Mouse (Mus musculus) urinary bladder, postnatal 36 days (tissue): ENCODE measurements at regions not wholly inside any gene's neighbourhood (a gene's known extent, or its start where the extent isn't known, plus 50 kb on each side); places are given as distances from the start of the nearest gene placed in this dataset.
A peak's percentile ranks its signal among the peaks of the same experiment; 100 is the strongest.
"Not testable (repeated sequence)": the region's sequence is repeated elsewhere in the genome, so short reads cannot be mapped to it uniquely, and the experiment has no call there.

Experiments used
- DNase-seq, 2 experiments: peaks; one replicate each; pipeline ENCODE4 v3.0.0; 2022; ENCODE audit warnings: low spot score in 2 of 2, mixed read lengths in 1 of 2

GRCm38 (mm10) chr14:53134783-53135182, 639.2 kb upstream of the Olfr1507 start:
- DNase-seq = not testable (repeated sequence)

GRCm38 (mm10) chr14:53132390-53132789, 636.8 kb upstream of the Olfr1507 start:
- not testable (repeated sequence) for DNase-seq

DNA sequence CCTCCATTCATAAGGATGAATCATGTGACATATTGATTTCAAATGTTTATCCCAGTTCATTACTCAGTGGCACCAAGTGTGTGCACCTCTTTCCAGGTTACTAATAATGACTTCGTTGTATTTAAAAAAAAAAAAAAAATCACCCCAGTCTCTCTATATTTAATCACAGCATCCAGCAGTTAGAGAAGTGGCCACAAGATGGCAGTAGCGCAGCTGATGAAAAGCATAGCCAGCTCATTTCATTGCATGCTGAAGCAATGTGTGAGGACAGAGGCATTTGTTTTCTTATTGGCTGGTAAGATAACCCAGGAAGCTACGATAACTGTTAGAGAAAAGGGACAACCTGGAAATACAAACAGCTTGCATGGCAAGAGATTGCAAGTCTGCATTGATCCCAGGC, 626.2 kb upstream of the Olfr1507 start:
- DNase-seq = peak in 1 of 2 experiments; percentile 5

DNA sequence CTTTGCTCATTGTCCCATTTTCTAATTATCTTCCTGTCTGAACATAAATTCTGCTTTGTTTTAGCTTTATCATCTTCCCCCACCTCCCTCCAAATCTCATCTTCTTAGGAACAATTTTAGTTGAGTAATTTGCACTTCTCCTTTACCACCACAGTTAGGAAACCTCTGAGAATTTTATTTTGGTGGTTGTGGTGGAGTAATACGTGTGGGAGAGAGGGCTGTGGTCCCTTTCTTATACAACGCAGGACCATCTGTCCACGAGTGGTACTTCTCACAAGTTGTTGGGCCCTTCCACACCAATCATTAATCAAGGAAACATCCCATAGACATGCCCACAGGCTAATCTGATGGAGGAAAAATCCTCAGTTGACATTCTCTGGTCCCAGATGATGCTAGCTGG, 614.2 kb upstream of the Olfr1507 start:
- DNase-seq = not testable (repeated sequence)

DNA sequence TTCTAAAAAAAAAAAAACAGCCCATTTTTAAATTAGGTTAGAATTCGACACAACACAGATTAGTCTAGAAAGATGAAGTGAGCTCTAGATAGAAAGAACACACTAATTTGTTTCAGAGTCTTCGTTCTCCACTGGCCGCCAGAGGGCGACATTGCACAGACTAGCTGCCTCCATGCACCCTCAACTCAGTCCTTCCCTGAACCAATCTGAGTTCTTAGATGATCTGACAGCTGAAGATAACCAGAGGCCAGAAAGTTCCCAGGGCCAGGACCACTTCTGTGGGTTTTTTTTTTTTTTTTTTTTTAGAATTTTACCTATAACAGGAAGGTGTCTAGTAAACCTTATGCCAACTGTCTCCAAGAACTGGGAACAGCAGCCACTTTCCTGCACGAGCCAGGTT, 605.8 kb upstream of the Olfr1507 start:
- DNase-seq = not testable (repeated sequence)

DNA sequence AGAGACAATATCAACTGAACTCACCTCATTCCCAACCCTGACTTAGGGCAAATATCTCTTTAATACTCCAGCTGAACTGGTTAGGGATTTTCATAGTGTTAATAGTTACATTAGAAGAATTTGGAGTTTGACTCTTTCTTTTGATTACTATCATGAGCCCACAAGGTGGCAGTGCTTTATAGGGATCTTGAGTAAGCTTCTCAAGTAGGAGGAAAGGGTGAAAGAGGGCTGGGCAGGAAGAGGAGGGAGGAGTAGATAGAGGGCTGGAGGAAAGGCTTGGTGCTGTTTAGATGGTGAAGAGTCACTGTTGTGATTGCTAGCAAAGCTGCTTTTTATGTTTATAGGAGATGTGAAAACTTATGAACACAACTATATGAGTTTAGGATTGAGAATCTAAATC, 595.4 kb upstream of the Olfr1507 start:
- DNase-seq = not testable (repeated sequence)

- not testable (repeated sequence) for DNase-seq
These were observed 586.3 kb upstream of the Olfr1507 start for GRCm38 (mm10) chr14:53081853-53082252.

DNA sequence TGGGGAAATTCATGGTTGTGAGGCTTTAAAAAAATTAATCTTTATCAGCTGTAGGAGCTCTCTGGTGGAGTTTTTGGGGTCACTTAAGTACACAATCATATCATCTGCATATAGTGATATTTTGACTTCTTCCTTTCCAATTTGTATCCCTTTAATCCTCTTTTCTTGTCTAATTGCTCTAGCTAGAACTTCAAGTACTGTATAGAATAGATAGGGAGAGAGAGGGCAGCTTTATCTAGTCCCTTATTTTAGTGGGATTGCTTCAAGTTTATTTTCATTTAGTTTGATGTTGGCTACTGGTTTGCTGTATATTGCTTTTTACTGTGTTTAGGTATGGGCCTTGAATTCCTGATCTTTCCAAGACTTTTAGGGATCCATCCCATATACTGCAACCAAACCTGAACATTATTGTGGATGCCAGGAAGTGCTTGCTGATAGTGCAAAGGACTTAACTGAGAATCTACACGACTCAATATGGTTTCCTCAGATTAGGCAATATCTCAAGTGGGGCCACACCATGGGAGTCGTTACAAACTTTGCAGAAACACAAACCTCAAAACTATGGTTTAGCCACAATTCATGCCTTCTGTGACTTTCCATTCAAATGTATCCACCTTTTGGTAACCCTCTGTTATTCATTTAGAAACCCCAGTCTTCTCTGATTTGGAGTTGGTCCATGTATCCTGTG, 585.6 kb upstream of the Olfr1507 start:
- DNase-seq = not testable (repeated sequence)

DNA sequence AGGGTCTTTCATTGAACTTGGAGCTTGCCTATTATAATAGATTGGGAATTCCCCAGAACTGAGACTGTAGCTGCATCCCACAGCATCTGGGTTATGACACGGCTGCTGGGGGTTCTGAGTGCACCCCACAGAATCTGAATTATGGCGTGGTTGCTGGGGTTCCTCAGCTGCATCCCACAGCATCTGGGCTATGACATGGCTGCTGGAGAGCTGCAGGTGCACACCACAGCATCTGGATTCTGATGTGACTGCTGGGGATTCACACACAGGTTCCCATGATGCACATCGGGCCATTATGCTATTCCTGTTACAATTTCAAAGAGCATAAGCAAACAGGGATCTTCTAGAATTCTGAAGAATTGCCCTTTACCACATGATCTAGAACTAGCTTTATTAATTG, 585.0 kb upstream of the Olfr1507 start:
- DNase-seq = not testable (repeated sequence)

- DNase-seq = not testable (repeated sequence)
These were observed 580.4 kb upstream of the Olfr1507 start for GRCm38 (mm10) chr14:53075937-53076336.

DNA sequence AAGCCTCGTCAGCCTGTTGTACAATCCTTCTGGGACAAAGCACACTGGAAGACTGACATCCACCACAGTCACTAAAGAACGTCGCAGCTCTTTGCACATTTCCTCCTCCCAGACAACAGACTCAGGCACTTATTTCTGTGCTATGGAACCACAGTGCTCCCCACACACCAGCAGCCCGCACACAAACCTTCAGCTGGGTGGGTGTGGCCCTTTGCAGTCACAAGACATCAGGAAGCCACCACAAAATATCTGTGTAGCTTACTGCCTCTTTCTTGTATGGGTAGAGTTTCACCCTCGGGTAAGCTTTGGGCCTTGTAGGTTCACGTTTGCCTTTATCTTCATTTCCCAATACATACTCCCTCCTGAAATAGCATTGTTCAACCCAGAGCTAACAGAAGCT, 577.6 kb upstream of the Olfr1507 start:
- not testable (repeated sequence) for DNase-seq

DNA sequence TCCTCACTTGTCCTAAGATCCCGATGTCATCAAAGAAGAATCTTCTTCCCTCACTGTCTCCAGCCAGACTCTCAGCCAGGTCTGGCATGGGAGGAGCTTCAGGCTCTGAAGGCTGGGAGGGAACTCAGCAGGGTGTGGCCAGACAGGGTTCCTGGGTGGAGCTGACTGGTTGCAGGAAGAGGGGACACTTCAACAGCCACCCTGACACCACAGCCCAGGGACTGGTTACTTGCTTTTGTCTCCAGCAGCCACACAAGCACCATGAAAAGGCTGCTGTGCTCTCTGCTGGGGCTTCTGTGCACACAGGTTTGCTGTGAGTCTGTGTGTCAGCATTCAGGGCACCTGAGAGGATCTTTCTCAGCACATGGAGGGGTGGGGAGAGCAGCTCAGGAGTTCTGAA, 577.0 kb upstream of the Olfr1507 start:
- DNase-seq = not testable (repeated sequence)

DNA sequence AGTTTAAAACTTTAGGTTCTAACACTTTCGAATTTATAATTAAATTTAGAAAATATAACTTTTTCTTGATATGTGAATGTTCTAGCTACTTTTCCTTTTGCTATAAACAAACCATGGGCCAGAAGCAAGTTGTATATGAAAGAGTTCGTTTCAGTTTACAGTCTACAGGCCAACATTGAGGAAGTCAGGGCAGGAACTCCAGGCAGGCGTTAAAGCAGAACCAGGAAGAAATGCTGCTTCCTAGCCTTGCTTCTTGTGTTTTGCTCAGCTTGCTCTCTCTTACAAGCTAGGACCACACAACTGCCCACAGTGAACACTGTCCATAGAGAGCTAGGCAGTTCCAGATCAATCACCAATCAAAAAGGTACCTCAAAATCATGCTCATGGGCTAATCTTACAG, 558.9 kb upstream of the Olfr1507 start:
- not testable (repeated sequence) for DNase-seq

DNA sequence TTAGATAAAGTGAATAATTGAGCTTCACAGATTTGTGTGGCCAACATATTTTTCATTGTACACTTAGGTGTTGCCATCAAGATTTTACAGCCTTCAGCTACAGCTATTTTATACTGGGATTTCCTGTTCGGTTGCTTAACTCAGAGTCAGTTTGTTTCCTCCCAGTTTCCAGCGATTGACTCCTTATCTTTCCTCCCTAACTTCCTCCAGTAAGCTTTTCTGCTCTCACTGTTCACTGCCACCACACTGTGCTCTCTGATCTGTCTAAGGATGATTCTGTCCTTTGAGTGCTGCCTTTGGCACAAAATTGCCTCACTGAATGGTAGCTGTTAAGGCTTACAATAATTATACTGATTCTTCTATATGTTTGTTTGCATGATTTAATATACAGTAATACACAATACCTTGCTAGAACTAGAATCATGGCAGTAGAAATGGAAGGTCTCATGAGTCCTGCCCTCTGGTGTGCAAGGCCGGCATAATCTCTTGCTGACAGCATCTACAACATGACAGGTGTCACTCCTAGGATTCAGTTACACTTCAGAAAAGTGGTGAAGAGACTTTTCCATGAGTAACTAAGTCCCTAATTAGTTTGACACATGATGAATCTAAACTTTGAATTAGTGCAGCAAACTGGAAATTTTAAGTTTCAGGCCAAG, 558.0 kb upstream of the Olfr1507 start:
- not testable (repeated sequence) for DNase-seq

GRCm38 (mm10) chr14:53047683-53048082, 552.1 kb upstream of the Olfr1507 start:
- not testable (repeated sequence) for DNase-seq

GRCm38 (mm10) chr14:53046975-53047374, 551.4 kb upstream of the Olfr1507 start:
- DNase-seq = not testable (repeated sequence)

DNA sequence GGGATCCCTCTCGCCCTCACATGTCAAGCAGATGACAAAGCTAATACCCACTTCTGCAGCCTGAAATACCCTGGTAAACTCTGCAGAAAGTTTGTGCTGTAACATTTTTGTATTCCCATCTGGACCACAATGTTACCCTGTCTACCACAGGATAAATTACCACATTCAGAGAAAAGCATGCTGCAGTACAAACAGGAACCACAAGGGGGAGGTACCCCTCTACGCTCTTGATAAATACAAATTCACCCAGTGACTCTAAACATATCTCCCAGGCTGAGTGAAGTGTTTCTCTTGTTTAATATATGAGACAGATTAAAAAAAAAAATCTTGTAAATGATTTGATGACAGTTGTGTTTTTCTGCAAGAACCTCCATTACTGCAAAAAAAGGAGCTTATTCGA, 549.8 kb upstream of the Olfr1507 start:
- not testable (repeated sequence) for DNase-seq

DNA sequence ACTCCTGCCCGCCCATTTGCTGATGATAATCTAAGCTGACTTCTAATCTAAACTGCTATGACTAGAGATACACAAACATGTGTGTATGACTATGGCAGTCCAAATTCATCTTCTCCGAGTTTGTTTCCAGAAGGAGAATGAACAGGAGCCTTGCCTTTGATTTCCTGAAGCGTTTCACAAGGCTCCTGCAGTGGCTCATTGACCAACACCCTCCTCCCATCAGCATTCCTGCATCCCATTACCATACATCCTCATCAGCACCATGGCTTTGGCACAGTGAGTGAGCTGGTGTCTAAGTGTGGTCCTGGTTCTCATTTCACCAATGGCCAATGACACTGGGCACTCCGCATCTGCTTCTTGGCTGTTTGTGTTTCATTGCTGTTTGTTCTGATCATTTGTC, 548.6 kb upstream of the Olfr1507 start:
- not testable (repeated sequence) for DNase-seq

- not testable (repeated sequence) for DNase-seq
These were observed 546.5 kb upstream of the Olfr1507 start for GRCm38 (mm10) chr14:53042016-53042415.

GRCm38 (mm10) chr14:53039475-53039874, 543.9 kb upstream of the Olfr1507 start:
- not testable (repeated sequence) for DNase-seq

- not testable (repeated sequence) for DNase-seq
These were observed 539.4 kb upstream of the Olfr1507 start for GRCm38 (mm10) chr14:53034940-53035339.

- DNase-seq = not testable (repeated sequence)
These were observed 537.7 kb upstream of the Olfr1507 start for GRCm38 (mm10) chr14:53033221-53033620.

- DNase-seq = not testable (repeated sequence)
These were observed 536.9 kb upstream of the Olfr1507 start for GRCm38 (mm10) chr14:53032498-53032897.
